Mouse (Mus musculus): ENCODE data around the gene Rnf183.

- TF ChIP-seq CTCF (IDR thresholded peaks at IDR 0.05; ENCODE audit: low read depth): 0 out of 2 replicates have a peak, but pooled peaks have one; percentile 24
- no peak for TF ChIP-seq EP300 (IDR thresholded peaks at IDR 0.05; ENCODE audit: low read depth)
These were observed 43.2 kb downstream of the Rnf183 start for GRCm38 (mm10) chr4:62391892-62392291.
